Mouse (Mus musculus) myocyte (in vitro differentiated cells): ENCODE results near the gene Il12rb2. TPM values are rescaled to one million over a fixed set of nuclear protein-coding genes. Genes with fewer than 3 reads are reported as not detected.

Experiments used
- H3K27me3 ChIP-seq: one replicate; pipeline ENCODE4 v1.6.1; 2011; ENCODE audit not compliant: control insufficient read depth, insufficient read depth, insufficient read length
- H3K36me3 ChIP-seq: one replicate; pipeline ENCODE4 v1.6.1; 2011; ENCODE audit not compliant: control insufficient read depth, insufficient read depth
- H3K4me2 ChIP-seq: one replicate; pipeline ENCODE4 v1.6.1; 2011; ENCODE audit warnings: low read depth, control low read depth
- H3K4me3 ChIP-seq: one replicate; pipeline ENCODE4 v1.5.1; 2011; ENCODE audit warnings: mild to moderate bottlenecking, control low read depth, moderate library complexity
- H3K79me2 ChIP-seq: one replicate; pipeline ENCODE4 v1.6.1; 2011; ENCODE audit not compliant: control insufficient read depth, insufficient read depth
- H3ac ChIP-seq: one replicate; pipeline ENCODE4 v1.6.1; 2011; ENCODE audit not compliant: control insufficient read depth, insufficient read length
- CEBPB ChIP-seq: IDR thresholded peaks from 2 replicates; pipeline ENCODE4 v1.6.1; 2011; ENCODE audit warnings: mild to moderate bottlenecking, moderate library complexity; ENCODE audit not compliant: poor library complexity, insufficient read depth, severe bottlenecking
- E2F4 ChIP-seq: IDR thresholded peaks from one replicate; pipeline ENCODE4 v1.6.1; 2011; ENCODE audit warnings: mild to moderate bottlenecking, control low read depth, moderate library complexity; ENCODE audit not compliant: insufficient read depth
- MAX ChIP-seq: IDR thresholded peaks from one replicate; pipeline ENCODE4 v1.6.1; 2011; ENCODE audit warnings: low read depth, mild to moderate bottlenecking, control low read depth
- MYOD1 ChIP-seq, 3 experiments: IDR thresholded peaks; one replicate each; pipeline ENCODE4 v1.6.1; 2011; ENCODE audit warnings: control low read depth in 2 of 3, low read depth in 2 of 3, mild to moderate bottlenecking in 2 of 3, moderate library complexity in 1 of 3; ENCODE audit not compliant: insufficient read length in 2 of 3, control insufficient read depth in 1 of 3
- MYOG ChIP-seq, 3 experiments: IDR thresholded peaks; one replicate each; pipeline ENCODE4 v1.6.1; 2011; ENCODE audit warnings: control low read depth in 2 of 3, low read depth in 2 of 3, mild to moderate bottlenecking in 2 of 3; ENCODE audit not compliant: insufficient read length in 2 of 3, control insufficient read depth in 1 of 3, insufficient read depth in 1 of 3
- POLR2A ChIP-seq: IDR thresholded peaks from one replicate; pipeline ENCODE4 v1.6.1; 2011; ENCODE audit warnings: low read depth, mild to moderate bottlenecking, control low read depth, moderate library complexity; ENCODE audit not compliant: insufficient read length
- POLR2AphosphoS2 ChIP-seq: IDR thresholded peaks from one replicate; pipeline ENCODE4 v1.6.1; 2011; ENCODE audit warnings: low read depth, control low read depth; ENCODE audit not compliant: insufficient read length
- REST ChIP-seq: IDR thresholded peaks from one replicate; pipeline ENCODE4 v1.6.1; 2011; ENCODE audit warnings: mild to moderate bottlenecking, control low read depth, moderate library complexity; ENCODE audit not compliant: insufficient read depth, insufficient read length
- SRF ChIP-seq: IDR thresholded peaks from one replicate; pipeline ENCODE4 v1.6.1; 2011; ENCODE audit warnings: low read depth; ENCODE audit not compliant: control insufficient read depth, insufficient read length
- TCF12 ChIP-seq: IDR thresholded peaks from one replicate; pipeline ENCODE4 v1.6.1; 2011; ENCODE audit warnings: mild to moderate bottlenecking, control low read depth; ENCODE audit not compliant: poor library complexity, insufficient read depth, severe bottlenecking
- TCF3 ChIP-seq: IDR thresholded peaks from one replicate; pipeline ENCODE4 v1.6.1; 2011; ENCODE audit warnings: low read depth, control low read depth; ENCODE audit not compliant: insufficient read length
- USF1 ChIP-seq: IDR thresholded peaks from one replicate; pipeline ENCODE4 v1.6.1; 2011; ENCODE audit warnings: low read depth, mild to moderate bottlenecking, control low read depth, moderate library complexity
- polyA plus RNA-seq: library from polyadenylated mRNA; unstranded; fragments of >200 nt; fragmentation: generic; extraction: Trizol; gene quantifications from one replicate; pipeline ENCODE4 v1.2.1, GENCODE M21; 2012; ENCODE audit warnings: missing spikeins

Gene Il12rb2
- polyA plus RNA-seq, 1 experiment, result not detected

DNA sequence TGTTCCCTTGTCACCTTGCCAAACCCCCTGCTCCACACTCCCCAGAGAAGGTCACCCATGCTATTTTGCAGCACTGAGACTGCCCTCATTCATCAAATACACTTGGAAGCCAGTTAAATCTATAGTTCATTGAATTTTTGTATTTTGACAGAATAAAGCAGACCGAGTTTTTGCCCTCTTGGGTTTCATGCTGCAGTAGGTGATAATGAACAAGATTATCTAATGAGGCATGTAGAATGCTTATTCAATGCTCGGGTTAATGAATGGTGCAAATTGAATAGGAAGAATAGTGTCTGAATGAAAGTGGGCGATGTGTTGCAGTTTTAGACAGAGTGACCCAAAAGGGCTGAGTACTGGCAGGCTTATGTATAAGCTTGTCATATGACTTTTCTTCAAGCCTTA is 29.3 kb upstream of the Il12rb2 start:
- H3K79me2 ChIP-seq, result no peaks in the 10 kb centered on the region
- TF ChIP-seq POLR2A (no peak), CEBPB (no peak), E2F4 (no peak), TCF12 (no peak), MYOD1 (IDR thresholded peaks at IDR 0.05; ENCODE audit: control insufficient read depth in 1 of 3, insufficient read length in 2 of 3, low read depth in 2 of 3) (no peak), REST (no peak), MYOG (IDR thresholded peaks at IDR 0.05; ENCODE audit: control insufficient read depth in 1 of 3, insufficient read depth in 1 of 3, insufficient read length in 2 of 3, low read depth in 2 of 3) (no peak)
- H3K27me3 ChIP-seq, result no peaks in the 10 kb centered on the region
- H3K4me2 ChIP-seq, result no peak overlapping the region
- H3K4me3 ChIP-seq, result no peak overlapping the region
- H3ac ChIP-seq, result no peak overlapping the region
- H3K36me3 ChIP-seq, result no peaks in the 10 kb centered on the region

DNA sequence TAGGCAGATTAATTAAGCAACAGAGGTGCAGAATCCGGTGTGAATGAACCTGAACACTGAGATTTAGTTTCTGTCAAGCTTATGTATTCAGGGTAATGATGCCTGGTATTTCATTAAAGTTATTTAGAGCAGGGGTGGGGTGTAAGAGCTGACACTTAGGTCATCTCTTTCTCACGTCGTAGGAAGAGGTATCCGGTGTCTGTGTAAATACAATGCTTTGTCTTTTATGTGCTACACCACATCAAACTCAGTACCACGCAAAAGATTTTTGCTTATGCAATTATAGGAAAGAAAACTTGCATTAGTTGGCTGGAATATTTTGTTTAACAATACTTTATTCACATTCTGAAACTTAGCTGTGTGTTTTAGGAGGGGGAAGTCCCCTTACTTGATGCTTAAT is 23.6 kb upstream of the Il12rb2 start:
- no peaks in the 10 kb centered on the region for H3K79me2 ChIP-seq

DNA sequence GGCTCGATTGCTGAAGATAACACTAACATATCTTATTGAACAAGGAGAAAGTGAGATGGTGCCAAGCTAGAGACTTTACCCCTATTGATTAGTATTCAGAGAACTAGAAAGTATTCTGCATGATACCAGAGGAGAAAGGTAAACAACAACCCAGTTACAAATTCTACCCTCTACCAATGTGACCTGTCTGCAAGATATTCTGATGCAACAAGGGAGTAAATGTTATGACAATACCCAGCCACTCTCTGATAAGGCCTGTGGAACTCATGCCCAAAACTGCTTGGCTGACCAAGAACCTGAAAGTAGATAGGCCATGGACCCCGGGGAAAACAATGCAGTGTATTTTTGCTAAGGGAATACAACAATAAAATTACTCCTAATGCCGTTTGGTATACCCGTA is 10.2 kb downstream of the Il12rb2 start:
- Histone ChIP-seq H3K27me3 (no peaks in the 10 kb centered on the region), H3K36me3 (no peaks in the 10 kb centered on the region), H3K79me2 (no peaks in the 10 kb centered on the region), H3K4me2 (no peak overlapping the region), H3ac (no peak overlapping the region), H3K4me3 (no peak overlapping the region)
- TF ChIP-seq MYOG (IDR thresholded peaks at IDR 0.05; ENCODE audit: control insufficient read depth in 1 of 3, insufficient read depth in 1 of 3, insufficient read length in 2 of 3, low read depth in 2 of 3) (no peak), MAX (no peak), CEBPB (no peak), SRF (no peak), USF1 (no peak), TCF12 (no peak), REST (no peak), POLR2AphosphoS2 (no peak), POLR2A (no peak), TCF3 (no peak), E2F4 (no peak), MYOD1 (IDR thresholded peaks at IDR 0.05; ENCODE audit: control insufficient read depth in 1 of 3, insufficient read length in 2 of 3, low read depth in 2 of 3) (no peak)

More for the DNA sequence above, 23.6 kb upstream of the Il12rb2 start:
- no peak overlapping the region for H3K4me3 ChIP-seq
- TF ChIP-seq MYOD1 (IDR thresholded peaks at IDR 0.05; ENCODE audit: control insufficient read depth in 1 of 3, insufficient read length in 2 of 3, low read depth in 2 of 3), result no peak
- no peak for TF ChIP-seq REST
- no peak for TF ChIP-seq SRF
- no peak for TF ChIP-seq POLR2A
- no peak for TF ChIP-seq MYOG (IDR thresholded peaks at IDR 0.05; ENCODE audit: control insufficient read depth in 1 of 3, insufficient read depth in 1 of 3, insufficient read length in 2 of 3, low read depth in 2 of 3)
- no peak for TF ChIP-seq MAX
- no peak for TF ChIP-seq CEBPB
- TF ChIP-seq USF1, result no peak
- no peak for TF ChIP-seq TCF12
- TF ChIP-seq E2F4, result no peak
- TF ChIP-seq POLR2AphosphoS2, result no peak
- no peak for TF ChIP-seq TCF3
- H3K27me3 ChIP-seq, result no peaks in the 10 kb centered on the region
- no peaks in the 10 kb centered on the region for H3K36me3 ChIP-seq
- no peak overlapping the region for H3ac ChIP-seq
- H3K4me2 ChIP-seq, result no peak overlapping the region

DNA sequence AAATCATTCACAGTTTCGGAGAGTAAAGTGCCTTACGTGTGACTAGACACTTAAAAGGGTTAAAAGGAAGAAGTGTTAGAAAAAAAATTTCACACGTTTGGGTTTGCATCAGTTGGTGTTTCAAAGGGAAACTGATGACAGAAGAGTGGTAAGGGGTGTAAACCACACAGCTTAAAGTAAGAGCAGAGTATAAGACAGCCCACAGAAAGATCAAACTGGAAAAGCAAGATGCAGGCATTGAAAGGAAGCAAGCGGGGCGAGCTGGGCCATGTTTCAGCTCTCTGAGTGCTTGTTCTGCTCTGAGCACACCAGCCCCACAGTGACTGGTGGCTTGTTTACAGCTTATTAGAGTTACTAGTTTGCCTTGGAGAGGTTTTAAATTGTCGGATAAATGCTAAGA is 27.9 kb downstream of the Il12rb2 start:
- no peak for TF ChIP-seq SRF
- TF ChIP-seq MAX, result no peak
- no peak for TF ChIP-seq POLR2A
- TF ChIP-seq MYOD1 (IDR thresholded peaks at IDR 0.05; ENCODE audit: control insufficient read depth in 1 of 3, insufficient read length in 2 of 3, low read depth in 2 of 3), result no peak
- no peak for TF ChIP-seq TCF3
- TF ChIP-seq CEBPB, result no peak
- TF ChIP-seq E2F4, result no peak
- TF ChIP-seq TCF12, result no peak
- TF ChIP-seq MYOG (IDR thresholded peaks at IDR 0.05; ENCODE audit: control insufficient read depth in 1 of 3, insufficient read depth in 1 of 3, insufficient read length in 2 of 3, low read depth in 2 of 3), result no peak
- no peak for TF ChIP-seq REST
- TF ChIP-seq POLR2AphosphoS2, result no peak
- no peak for TF ChIP-seq USF1
- Histone ChIP-seq H3K27me3 (no peaks in the 10 kb centered on the region), H3K36me3 (no peaks in the 10 kb centered on the region), H3K79me2 (no peaks in the 10 kb centered on the region), H3K4me3 (no peak overlapping the region), H3K4me2 (no peak overlapping the region), H3ac (no peak overlapping the region)

DNA sequence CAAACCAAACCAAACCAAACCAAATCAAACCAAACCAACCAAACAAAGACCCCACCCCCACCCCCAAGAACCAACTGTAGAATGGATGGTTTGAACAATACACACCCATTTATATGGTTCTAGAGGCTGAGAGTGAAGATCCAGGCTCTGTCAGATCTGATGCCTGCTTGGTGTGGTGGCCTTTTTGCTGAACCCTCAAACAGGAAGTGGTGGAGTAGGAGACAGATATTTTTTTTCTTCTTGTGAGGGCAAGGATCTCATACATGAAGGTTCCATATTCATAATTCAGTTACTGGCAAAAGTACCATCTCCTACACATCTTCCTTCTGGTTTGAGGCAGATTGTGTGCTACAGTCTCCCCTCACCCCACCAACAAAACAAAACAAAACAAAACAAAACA is 36.5 kb downstream of the Il12rb2 start:
- TF ChIP-seq POLR2A, result no peak
- no peak for TF ChIP-seq POLR2AphosphoS2
- no peak for TF ChIP-seq REST
- TF ChIP-seq MYOG (IDR thresholded peaks at IDR 0.05; ENCODE audit: control insufficient read depth in 1 of 3, insufficient read depth in 1 of 3, insufficient read length in 2 of 3, low read depth in 2 of 3), result no peak
- TF ChIP-seq USF1, result no peak
- no peak for TF ChIP-seq MYOD1 (IDR thresholded peaks at IDR 0.05; ENCODE audit: control insufficient read depth in 1 of 3, insufficient read length in 2 of 3, low read depth in 2 of 3)
- Histone ChIP-seq H3K4me3 (no peak overlapping the region), H3ac (no peak overlapping the region), H3K79me2 (no peaks in the 10 kb centered on the region), H3K27me3 (no peaks in the 10 kb centered on the region), H3K4me2 (no peak overlapping the region), H3K36me3 (no peaks in the 10 kb centered on the region)
